Mouse (Mus musculus): ENCODE measurements around the gene Rufy1. TPM values are rescaled to one million over a fixed set of nuclear protein-coding genes. Genes with fewer than 3 reads are reported as not detected.

Gene Rufy1
- polyA plus RNA-seq, 2 experiments, result 5.1 to 7.1 TPM

GRCm38 (mm10) chr11:50389011-50389410 is 41.9 kb downstream of the Rufy1 start:
- ATAC-seq (ENCODE audit: insufficient read depth), result no peak

GRCm38 (mm10) chr11:50388217-50388929 is 42.6 kb downstream of the Rufy1 start:
- TF ChIP-seq EP300 (IDR thresholded peaks at IDR 0.05; ENCODE audit: low read depth), result no peak
- TF ChIP-seq CTCF (IDR thresholded peaks at IDR 0.05; ENCODE audit: low read depth), result no peak
- H3K36me3 ChIP-seq (replicated peaks; ENCODE audit: control insufficient read depth, insufficient read depth, low read depth), result peaks cover 26% of the 10 kb centered on the region
- H3K27ac ChIP-seq, result no peak overlapping the region
- no peak overlapping the region for H3K4me2 ChIP-seq (ENCODE audit: low read depth)
- WGBS (ENCODE audit: insufficient replicate concordance), result 89% methylated on average over 3 of the region's 3 CpGs
- no peaks in the 10 kb centered on the region for H3K4me1 ChIP-seq (replicated peaks; ENCODE audit: control insufficient read depth in 2 of 2, insufficient read depth in 2 of 2, low read length in 1 of 2)
- no peak overlapping the region for H3K4me3 ChIP-seq (ENCODE audit: insufficient read depth in 1 of 2, low read depth in 2 of 2, low read length in 2 of 2)
- ATAC-seq (ENCODE audit: insufficient read depth) (no peak), DNase-seq (ENCODE audit: low read depth in 3 of 3, low spot score in 3 of 3) (no peak)
- H3K9me3 ChIP-seq (ENCODE audit: control insufficient read depth, low read length), result no peaks in the 10 kb centered on the region
- no peaks in the 10 kb centered on the region for H3K27me3 ChIP-seq (ENCODE audit: control insufficient read depth, insufficient read depth, low read length)
- H3K9ac ChIP-seq (replicated peaks), result no peak overlapping the region

More at GRCm38 (mm10) chr11:50389011-50389410, 41.9 kb downstream of the Rufy1 start:
- Histone ChIP-seq H3K36me3 (replicated peaks; ENCODE audit: control insufficient read depth, insufficient read depth, low read depth) (peaks cover 23% of the 10 kb centered on the region), H3K4me2 (ENCODE audit: low read depth) (no peak overlapping the region), H3K27me3 (ENCODE audit: control insufficient read depth, insufficient read depth, low read length) (no peaks in the 10 kb centered on the region), H3K9ac (replicated peaks) (no peak overlapping the region), H3K9me3 (ENCODE audit: control insufficient read depth, low read length) (no peaks in the 10 kb centered on the region), H3K27ac (no peak overlapping the region), H3K4me3 (ENCODE audit: insufficient read depth in 1 of 2, low read depth in 2 of 2, low read length in 2 of 2) (no peak overlapping the region), H3K4me1 (replicated peaks; ENCODE audit: control insufficient read depth in 2 of 2, insufficient read depth in 2 of 2, low read length in 1 of 2) (no peaks in the 10 kb centered on the region)
- TF ChIP-seq CTCF (IDR thresholded peaks at IDR 0.05; ENCODE audit: low read depth) (no peak), EP300 (IDR thresholded peaks at IDR 0.05; ENCODE audit: low read depth) (no peak)
- WGBS (ENCODE audit: insufficient replicate concordance), result 67% methylated on average over 3 of the region's 3 CpGs
- DNase-seq (ENCODE audit: low read depth in 3 of 3, low spot score in 3 of 3), result no peak

- Histone ChIP-seq H3K4me2 (ENCODE audit: low read depth) (no peak overlapping the region), H3K36me3 (replicated peaks; ENCODE audit: control insufficient read depth, insufficient read depth, low read depth) (peaks cover 31% of the 10 kb centered on the region), H3K9ac (replicated peaks) (no peak overlapping the region), H3K4me1 (replicated peaks; ENCODE audit: control insufficient read depth in 2 of 2, insufficient read depth in 2 of 2, low read length in 1 of 2) (no peaks in the 10 kb centered on the region), H3K4me3 (ENCODE audit: insufficient read depth in 1 of 2, low read depth in 2 of 2, low read length in 2 of 2) (no peak overlapping the region), H3K27me3 (ENCODE audit: control insufficient read depth, insufficient read depth, low read length) (no peaks in the 10 kb centered on the region), H3K9me3 (ENCODE audit: control insufficient read depth, low read length) (no peaks in the 10 kb centered on the region), H3K27ac (no peak overlapping the region)
- DNase-seq (ENCODE audit: low read depth in 3 of 3, low spot score in 3 of 3) (no peak), ATAC-seq (ENCODE audit: insufficient read depth) (no peak)
- TF ChIP-seq CTCF (IDR thresholded peaks at IDR 0.05; ENCODE audit: low read depth), result no peak
- no peak for TF ChIP-seq EP300 (IDR thresholded peaks at IDR 0.05; ENCODE audit: low read depth)
- 81% methylated on average over 4 of the region's 4 CpGs for WGBS (ENCODE audit: insufficient replicate concordance)
These were observed 43.2 kb downstream of the Rufy1 start for GRCm38 (mm10) chr11:50387697-50388096.

GRCm38 (mm10) chr11:50387167-50387679 is 43.7 kb downstream of the Rufy1 start:
- H3K27ac ChIP-seq, result no peak overlapping the region
- 80% methylated on average over 3 of the region's 3 CpGs for WGBS (ENCODE audit: insufficient replicate concordance)
- TF ChIP-seq EP300 (IDR thresholded peaks at IDR 0.05; ENCODE audit: low read depth) (no peak), CTCF (IDR thresholded peaks at IDR 0.05; ENCODE audit: low read depth) (no peak)
- H3K9me3 ChIP-seq (ENCODE audit: control insufficient read depth, low read length), result no peaks in the 10 kb centered on the region
- H3K9ac ChIP-seq (replicated peaks), result no peak overlapping the region
- H3K27me3 ChIP-seq (ENCODE audit: control insufficient read depth, insufficient read depth, low read length), result no peaks in the 10 kb centered on the region
- no peak overlapping the region for H3K4me2 ChIP-seq (ENCODE audit: low read depth)
- DNase-seq (ENCODE audit: low read depth in 3 of 3, low spot score in 3 of 3) (no peak), ATAC-seq (ENCODE audit: insufficient read depth) (no peak)
- no peaks in the 10 kb centered on the region for H3K4me1 ChIP-seq (replicated peaks; ENCODE audit: control insufficient read depth in 2 of 2, insufficient read depth in 2 of 2, low read length in 1 of 2)
- peaks cover 36% of the 10 kb centered on the region for H3K36me3 ChIP-seq (replicated peaks; ENCODE audit: control insufficient read depth, insufficient read depth, low read depth)
- H3K4me3 ChIP-seq (ENCODE audit: insufficient read depth in 1 of 2, low read depth in 2 of 2, low read length in 2 of 2), result no peak overlapping the region

GRCm38 (mm10) chr11:50381311-50381710 is 49.6 kb downstream of the Rufy1 start:
- no peaks in the 10 kb centered on the region for H3K9me3 ChIP-seq (ENCODE audit: control insufficient read depth, low read length)
- H3K4me1 ChIP-seq (replicated peaks; ENCODE audit: control insufficient read depth in 2 of 2, insufficient read depth in 2 of 2, low read length in 1 of 2), result peaks cover 10 to 13% of the 10 kb centered on the region in 2 experiments
- no peak for ATAC-seq (ENCODE audit: insufficient read depth)
- 72% methylated on average over 4 of the region's 4 CpGs for WGBS (ENCODE audit: insufficient replicate concordance)
- H3K4me2 ChIP-seq (ENCODE audit: low read depth), result peak overlapping the region; percentile 23
- H3K36me3 ChIP-seq (replicated peaks; ENCODE audit: control insufficient read depth, insufficient read depth, low read depth), result peaks cover 45% of the 10 kb centered on the region
- no peak overlapping the region for H3K4me3 ChIP-seq (ENCODE audit: insufficient read depth in 1 of 2, low read depth in 2 of 2, low read length in 2 of 2)
- H3K27me3 ChIP-seq (ENCODE audit: control insufficient read depth, insufficient read depth, low read length), result no peaks in the 10 kb centered on the region
- no peak for TF ChIP-seq CTCF (IDR thresholded peaks at IDR 0.05; ENCODE audit: low read depth)
- no peak for TF ChIP-seq EP300 (IDR thresholded peaks at IDR 0.05; ENCODE audit: low read depth)
- no peak overlapping the region for H3K9ac ChIP-seq (replicated peaks)
- no peak for DNase-seq (ENCODE audit: low read depth in 3 of 3, low spot score in 3 of 3)
- no peak overlapping the region for H3K27ac ChIP-seq

Data from liver, embryonic 14.5 days (tissue).